Mouse (Mus musculus) gastrocnemius, postnatal 10 days (tissue): ENCODE data around the gene Bmi1. TPM values are rescaled to one million over a fixed set of nuclear protein-coding genes. Genes with fewer than 3 reads are reported as not detected.

Experiments
- DNase-seq: peaks from one replicate; pipeline ENCODE4 v3.0.0; 2021; ENCODE audit warnings: mixed read lengths
- total RNA-seq, 2 experiments: library from RNA; stranded (reverse); gene quantifications; 2 replicates each; pipeline ENCODE4 v1.2.3; 2021

Gene Bmi1
- total RNA-seq, 2 experiments from 2014 or later = 26.7 to 32.4 TPM

GRCm38 (mm10) chr2:18724462-18724861, 47.6 kb downstream of the Bmi1 start:
- no peak for DNase-seq

GRCm38 (mm10) chr2:18725880-18726279, 49.1 kb downstream of the Bmi1 start:
- DNase-seq = no peak

GRCm38 (mm10) chr2:18731718-18732117, 54.9 kb downstream of the Bmi1 start:
- DNase-seq = no peak

GRCm38 (mm10) chr2:18734394-18735127, 57.7 kb downstream of the Bmi1 start:
- DNase-seq = no peak

Other genes with a start within 250 kb of the Bmi1 start
- gene Commd3, start 4.6 kb upstream of the Bmi1 start, total RNA-seq = 100 to 1,000 TPM; 124 to 130 TPM
- 1 to 10 TPM in 1 of 2 experiments, under 1 TPM in 1; 0.78 to 1.1 TPM for gene Spag6, start 17.0 kb downstream of the Bmi1 start, total RNA-seq